Mouse (Mus musculus) liver, adult 2 months (tissue): ENCODE measurements at regions not wholly inside any gene's neighbourhood (a gene's known extent, or its start where the extent isn't known, plus 50 kb on each side); places are given as distances from the start of the nearest gene placed in this dataset.

Experiments used
- DNase-seq: peaks from one replicate; pipeline ENCODE4 v3.0.0-alpha.2; 2011; ENCODE audit warnings: low read depth, low spot score; ENCODE audit errors: extremely low read depth
- H3K27ac ChIP-seq: fragments of 200-500 bp; replicated peaks from 2 replicates; pipeline ENCODE4 v1.5.1; 2012; ENCODE audit warnings: low read depth, mild to moderate bottlenecking, control low read depth, inconsistent platforms, low read length; ENCODE audit not compliant: insufficient read depth
- H3K27me3 ChIP-seq: fragments of 200-500 bp; 2 replicates; pipeline ENCODE4 v1.6.1; 2012; ENCODE audit warnings: mild to moderate bottlenecking, moderate library complexity, low read length, inconsistent platforms; ENCODE audit not compliant: control insufficient read depth, insufficient read depth
- H3K36me3 ChIP-seq: fragments of 200-500 bp; 2 replicates; pipeline ENCODE4 v1.6.1; 2012; ENCODE audit warnings: low read length, inconsistent platforms; ENCODE audit not compliant: control insufficient read depth, insufficient read depth
- H3K4me1 ChIP-seq: fragments of 200-500 bp; 2 replicates; pipeline ENCODE4 v1.6.1; 2011; ENCODE audit warnings: low read length; ENCODE audit not compliant: control insufficient read depth, insufficient read depth
- H3K4me3 ChIP-seq: fragments of 200-500 bp; 2 replicates; pipeline ENCODE4 v1.5.1; 2011; ENCODE audit warnings: low read depth, mild to moderate bottlenecking, control low read depth, low read length, moderate library complexity; ENCODE audit not compliant: insufficient read depth
- H3K79me2 ChIP-seq: fragments of 200-500 bp; 2 replicates; pipeline ENCODE4 v1.6.1; 2012; ENCODE audit warnings: inconsistent platforms, mild to moderate bottlenecking, low read length, moderate library complexity; ENCODE audit not compliant: control insufficient read depth, insufficient read depth
- H3K9ac ChIP-seq: fragments of 200-500 bp; 2 replicates; pipeline ENCODE4 v1.6.1; 2012; ENCODE audit warnings: low read depth, mild to moderate bottlenecking, control low read depth, inconsistent platforms, low read length
- CTCF ChIP-seq: fragments of 200-500 bp; IDR thresholded peaks from 2 replicates; pipeline ENCODE4 v1.5.1; 2011; ENCODE audit warnings: low read depth, low read length, control low read depth
- POLR2A ChIP-seq: fragments of 200-500 bp; IDR thresholded peaks from 2 replicates; pipeline ENCODE4 v1.6.1; 2011; ENCODE audit warnings: low read length, control low read depth; ENCODE audit not compliant: insufficient read depth; ENCODE audit errors: extremely low read depth
- WGBS: fragments of 180-500 bp; shearing (Covaris S2); methylation state at CpG from one replicate; pipeline ENCODE4 v1.1.7; 2018; 5-methylcytosine and 5-hydroxymethylcytosine counted together

GRCm38 (mm10) chr19:44651605-44652004, 89.0 kb downstream of the Hif1an start:
- no peak for TF ChIP-seq POLR2A
- TF ChIP-seq CTCF, result peak; percentile 61
- Histone ChIP-seq H3K27ac (no peak overlapping the region), H3K27me3 (peaks cover 3% of the 10 kb centered on the region; the same call in 1 of the 2 replicates), H3K36me3 (no peaks in the 10 kb centered on the region), H3K79me2 (no peaks in the 10 kb centered on the region), H3K4me1 (peaks cover 14% of the 10 kb centered on the region), H3K4me3 (no peak overlapping the region), H3K9ac (no peak overlapping the region)
- WGBS, result 3% methylated on average over 4 of the region's 4 CpGs
- peak; percentile 56 for DNase-seq

DNA sequence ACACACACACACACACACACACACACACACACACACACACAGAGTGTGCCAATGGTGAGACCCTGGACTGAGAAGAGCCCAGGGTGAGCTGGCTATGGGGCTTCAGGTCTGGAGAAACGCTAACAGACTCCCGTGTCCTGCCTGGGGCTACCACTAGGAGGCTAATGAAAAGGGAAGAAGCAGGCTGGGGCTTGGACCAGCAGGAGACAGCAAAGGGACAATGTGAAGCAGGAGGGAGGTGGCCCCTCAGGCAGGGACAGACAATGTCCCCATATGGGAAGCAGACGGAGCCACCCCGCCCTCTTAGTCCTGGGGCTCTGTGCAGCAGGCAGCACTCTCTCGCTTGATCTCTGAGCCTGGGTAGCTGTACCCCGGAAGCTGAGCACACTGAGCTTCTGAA, 93.1 kb downstream of the Hif1an start:
- H3K79me2 ChIP-seq, result no peaks in the 10 kb centered on the region
- H3K4me3 ChIP-seq, result no peak overlapping the region
- no peak overlapping the region for H3K9ac ChIP-seq
- no peak overlapping the region for H3K27ac ChIP-seq
- WGBS, result 15% methylated on average over 6 of the region's 6 CpGs
- H3K36me3 ChIP-seq, result no peaks in the 10 kb centered on the region
- H3K4me1 ChIP-seq, result peaks cover 5% of the 10 kb centered on the region
- H3K27me3 ChIP-seq, result peaks cover 6% of the 10 kb centered on the region; the same call in 1 of the 2 replicates
- no peak for DNase-seq
- peak; percentile 65 for TF ChIP-seq CTCF
- no peak for TF ChIP-seq POLR2A

DNA sequence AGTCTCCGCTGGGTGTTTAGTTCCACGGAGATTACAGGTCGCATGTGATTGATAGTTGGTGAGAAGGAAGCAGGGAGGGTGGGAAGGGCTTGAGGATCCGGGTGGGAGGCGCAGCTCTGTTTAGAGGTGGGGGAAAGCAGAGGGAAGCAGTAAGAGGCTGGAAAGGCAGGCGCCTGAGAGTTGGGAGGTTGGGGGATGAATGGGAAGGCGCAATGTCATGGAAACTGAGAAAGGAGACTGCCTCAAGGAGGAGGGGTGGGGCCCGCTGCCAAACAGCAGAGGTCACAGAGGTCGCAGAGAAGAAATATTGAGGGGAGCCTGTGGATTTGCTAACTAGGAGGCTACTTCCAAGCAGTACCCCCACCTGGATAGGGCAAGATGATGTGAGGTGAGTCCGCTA, 96.5 kb upstream of the Pax2 start:
- H3K36me3 ChIP-seq, result no peaks in the 10 kb centered on the region
- H3K4me3 ChIP-seq, result no peak overlapping the region
- no peaks in the 10 kb centered on the region for H3K79me2 ChIP-seq
- DNase-seq, result no peak
- H3K27ac ChIP-seq, result no peak overlapping the region
- H3K9ac ChIP-seq, result no peak overlapping the region
- TF ChIP-seq POLR2A, result no peak
- no peak for TF ChIP-seq CTCF
- 29% methylated on average over 10 of the region's 10 CpGs for WGBS
- H3K27me3 ChIP-seq, result peaks cover 6% of the 10 kb centered on the region; the same call in 1 of the 2 replicates
- H3K4me1 ChIP-seq, result no peaks in the 10 kb centered on the region

- Histone ChIP-seq H3K27ac (no peak overlapping the region), H3K36me3 (no peaks in the 10 kb centered on the region), H3K4me1 (no peaks in the 10 kb centered on the region), H3K27me3 (peaks cover 21% of the 10 kb centered on the region), H3K79me2 (no peaks in the 10 kb centered on the region), H3K9ac (no peak overlapping the region), H3K4me3 (no peak overlapping the region)
- 3% methylated on average over 14 of the region's 14 CpGs for WGBS
- no peak for DNase-seq
- TF ChIP-seq POLR2A, result no peak
Observed at GRCm38 (mm10) chr19:44669535-44669958, 86.3 kb upstream of the Pax2 start.

DNA sequence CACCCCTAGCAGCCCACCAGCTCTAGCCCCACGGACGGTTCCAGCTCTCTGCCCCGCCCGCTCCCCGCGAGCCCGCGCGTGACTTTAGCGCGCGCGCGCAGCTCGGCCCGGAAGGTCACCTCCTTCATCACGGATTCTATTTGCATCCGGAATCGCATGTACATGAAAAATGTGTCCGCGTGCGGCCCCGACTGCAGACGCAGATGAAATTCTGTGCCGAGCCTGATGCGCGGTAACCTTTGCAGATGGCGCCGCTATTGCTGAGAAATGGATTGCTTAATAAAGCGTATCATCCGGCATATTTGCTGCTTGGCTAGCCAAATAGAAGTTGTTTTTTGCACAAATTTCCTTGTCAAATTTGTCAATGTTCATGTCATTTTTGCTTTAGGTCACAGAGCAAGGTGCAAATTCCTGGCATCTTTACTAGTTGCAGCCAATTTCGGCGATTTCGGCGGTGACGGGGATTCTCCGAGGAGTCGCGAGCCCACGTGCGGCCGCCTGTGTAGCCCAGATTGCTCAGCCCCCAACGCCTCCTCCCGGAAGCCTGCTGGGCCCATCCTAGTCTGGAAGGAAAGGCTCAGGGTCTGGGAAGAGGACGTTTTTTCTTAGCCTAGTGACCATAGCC, 81.1 kb upstream of the Pax2 start:
- Histone ChIP-seq H3K4me1 (no peaks in the 10 kb centered on the region), H3K36me3 (no peaks in the 10 kb centered on the region), H3K27ac (no peak overlapping the region), H3K79me2 (no peaks in the 10 kb centered on the region), H3K9ac (no peak overlapping the region), H3K4me3 (no peak overlapping the region), H3K27me3 (peaks cover 44% of the 10 kb centered on the region)
- WGBS, result 13% methylated on average over 45 of the region's 45 CpGs
- TF ChIP-seq POLR2A (no peak), CTCF (no peak)
- DNase-seq, result no peak

GRCm38 (mm10) chr19:44676555-44677120, 79.2 kb upstream of the Pax2 start:
- Histone ChIP-seq H3K27me3 (peaks cover 39% of the 10 kb centered on the region), H3K27ac (no peak overlapping the region), H3K4me1 (no peaks in the 10 kb centered on the region), H3K4me3 (no peak overlapping the region), H3K9ac (no peak overlapping the region), H3K79me2 (no peaks in the 10 kb centered on the region), H3K36me3 (no peaks in the 10 kb centered on the region)
- no peak for TF ChIP-seq CTCF
- no peak for TF ChIP-seq POLR2A
- 12% methylated on average over 12 of the region's 12 CpGs for WGBS
- DNase-seq, result no peak
